Mouse (Mus musculus): Measurements from ENCODE around the gene Mybpc1. TPM values are rescaled to one million over a fixed set of nuclear protein-coding genes. Genes with fewer than 3 reads are reported as not detected.
"Not testable (repeated sequence)": the region's sequence is repeated elsewhere in the genome, so short reads cannot be mapped to it uniquely, and the experiment has no call there.

The Mybpc1 gene
- total and polyA plus RNA-seq, 2 experiments from 2014 or later, result 3.7 to 5.5 TPM

GRCm38 (mm10) chr10:88501370-88501769 is 103.6 kb downstream of the Mybpc1 start:
- H3K4me3 ChIP-seq (ENCODE audit: low read length), result no peak overlapping the region
- DNase-seq (ENCODE audit: low spot score) (no peak), ATAC-seq (no peak)

GRCm38 (mm10) chr10:88499993-88500392 is 105.0 kb downstream of the Mybpc1 start:
- H3K4me3 ChIP-seq (ENCODE audit: low read length), result no peak overlapping the region
- H3K36me3 ChIP-seq (ENCODE audit: insufficient read depth, low read length), result no peaks in the 10 kb centered on the region
- H3K27ac ChIP-seq, result no peak overlapping the region
- H3K4me1 ChIP-seq (ENCODE audit: insufficient read depth, low read length), result peaks cover 12% of the 10 kb centered on the region; the same call in 1 of the 2 replicates
- H3K9me3 ChIP-seq (ENCODE audit: low read length), result no peaks in the 10 kb centered on the region
- no peak overlapping the region for H3K4me2 ChIP-seq (ENCODE audit: low read depth, low read length)
- ATAC-seq (no peak), DNase-seq (ENCODE audit: low spot score) (no peak)
- TF ChIP-seq CTCF (IDR thresholded peaks at IDR 0.05; ENCODE audit: low read depth), result no peak
- no peaks in the 10 kb centered on the region for H3K27me3 ChIP-seq (ENCODE audit: insufficient read depth, low read length)
- WGBS, result 60% methylated on average over 5 of the region's 5 CpGs
- no peak overlapping the region for H3K9ac ChIP-seq (replicated peaks; ENCODE audit: low read length)

More at GRCm38 (mm10) chr10:88501370-88501769, 103.6 kb downstream of the Mybpc1 start:
- Histone ChIP-seq H3K4me1 (ENCODE audit: insufficient read depth, low read length) (peaks cover 12% of the 10 kb centered on the region; the same call in 1 of the 2 replicates), H3K27me3 (ENCODE audit: insufficient read depth, low read length) (no peaks in the 10 kb centered on the region), H3K4me2 (ENCODE audit: low read depth, low read length) (no peak overlapping the region), H3K9ac (replicated peaks; ENCODE audit: low read length) (no peak overlapping the region), H3K36me3 (ENCODE audit: insufficient read depth, low read length) (no peaks in the 10 kb centered on the region), H3K9me3 (ENCODE audit: low read length) (no peaks in the 10 kb centered on the region), H3K27ac (no peak overlapping the region)
- no peak for TF ChIP-seq CTCF (IDR thresholded peaks at IDR 0.05; ENCODE audit: low read depth)
- 86% methylated on average over 10 of the region's 10 CpGs for WGBS

DNA sequence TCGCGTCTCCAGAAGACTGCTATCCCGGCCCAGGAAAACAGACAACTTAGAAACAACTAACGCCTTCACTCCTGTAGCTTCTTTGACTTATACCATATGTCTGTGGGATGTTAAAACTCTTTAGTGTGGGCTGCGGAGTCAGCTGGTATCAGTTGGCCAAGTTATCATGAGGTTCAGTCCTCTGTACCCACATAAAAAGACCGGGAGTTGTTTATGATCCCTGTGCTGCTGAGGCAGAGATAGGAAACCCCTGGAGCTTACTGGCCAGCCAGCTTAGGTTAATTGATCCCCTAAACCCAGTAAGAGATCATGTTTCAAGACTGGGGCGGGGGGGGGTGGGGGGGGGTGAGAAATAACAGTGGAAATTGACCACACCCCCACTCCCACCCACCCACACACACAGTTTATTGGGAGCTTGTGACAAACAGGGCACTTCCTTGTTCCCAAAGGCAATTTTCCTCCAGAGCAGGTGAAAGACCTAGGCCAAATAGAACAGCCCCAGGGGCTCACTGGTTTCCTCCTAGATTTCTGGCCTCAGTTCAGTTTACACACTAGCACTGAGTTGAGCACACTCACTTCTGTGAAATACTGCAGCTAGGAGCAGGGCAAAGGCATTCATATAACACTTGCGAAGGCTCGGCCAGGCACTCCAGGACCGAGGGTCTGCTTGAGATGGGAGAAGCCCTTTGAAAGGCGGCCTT is 107.9 kb downstream of the Mybpc1 start:
- H3K9me3 ChIP-seq (ENCODE audit: low read length), result no peaks in the 10 kb centered on the region
- H3K4me3 ChIP-seq (ENCODE audit: low read length), result no peak overlapping the region
- ATAC-seq, result no peak
- no peak overlapping the region for H3K4me2 ChIP-seq (ENCODE audit: low read depth, low read length)
- no peaks in the 10 kb centered on the region for H3K27me3 ChIP-seq (ENCODE audit: insufficient read depth, low read length)
- TF ChIP-seq CTCF (IDR thresholded peaks at IDR 0.05; ENCODE audit: low read depth), result no peak
- 80% methylated on average over 11 of the region's 11 CpGs for WGBS
- H3K27ac ChIP-seq, result no peak overlapping the region
- peaks cover 5% of the 10 kb centered on the region; the same call in 1 of the 2 replicates for H3K4me1 ChIP-seq (ENCODE audit: insufficient read depth, low read length)
- no peak overlapping the region for H3K9ac ChIP-seq (replicated peaks; ENCODE audit: low read length)
- no peak for DNase-seq (ENCODE audit: low spot score)
- no peaks in the 10 kb centered on the region for H3K36me3 ChIP-seq (ENCODE audit: insufficient read depth, low read length)

DNA sequence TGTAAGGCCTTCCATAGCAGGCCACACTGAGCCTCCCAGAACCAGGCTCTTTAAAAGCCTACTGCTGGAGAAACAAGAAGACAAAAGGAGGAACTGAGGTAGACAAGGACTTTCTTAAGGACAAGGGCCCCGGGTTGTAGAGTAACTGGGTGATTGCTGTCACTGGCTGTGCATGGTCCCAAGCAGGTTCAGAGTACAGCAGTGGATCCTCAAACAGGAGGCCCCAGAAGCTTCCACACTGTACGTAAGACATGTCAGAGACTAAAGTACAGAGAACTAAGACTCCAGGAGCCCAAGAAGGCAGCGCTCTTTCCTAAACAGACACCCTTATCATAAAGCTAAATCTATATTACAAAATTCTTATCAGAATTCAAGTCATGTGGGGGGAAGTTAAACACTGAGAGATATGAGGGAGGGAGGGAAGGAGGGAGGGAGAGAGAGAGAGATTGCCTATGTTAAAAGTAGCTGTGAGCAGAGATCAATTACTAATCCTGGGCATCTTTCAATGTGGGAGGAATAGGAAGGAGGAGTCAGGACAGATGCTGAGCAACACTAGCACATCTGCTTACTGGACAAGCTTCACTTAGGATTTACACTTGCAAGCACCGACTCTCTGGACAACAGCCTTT is 109.9 kb downstream of the Mybpc1 start:
- no peak overlapping the region for H3K27ac ChIP-seq
- DNase-seq (ENCODE audit: low spot score) (no peak), ATAC-seq (no peak)
- no peak overlapping the region for H3K4me2 ChIP-seq (ENCODE audit: low read depth, low read length)
- no peaks in the 10 kb centered on the region for H3K4me1 ChIP-seq (ENCODE audit: insufficient read depth, low read length)
- no peak for TF ChIP-seq CTCF (IDR thresholded peaks at IDR 0.05; ENCODE audit: low read depth)
- WGBS, result 77% methylated on average over 4 of the region's 4 CpGs
- H3K4me3 ChIP-seq (ENCODE audit: low read length), result no peak overlapping the region
- H3K36me3 ChIP-seq (ENCODE audit: insufficient read depth, low read length), result no peaks in the 10 kb centered on the region
- H3K9ac ChIP-seq (replicated peaks; ENCODE audit: low read length), result no peak overlapping the region
- no peaks in the 10 kb centered on the region for H3K27me3 ChIP-seq (ENCODE audit: insufficient read depth, low read length)
- H3K9me3 ChIP-seq (ENCODE audit: low read length), result no peaks in the 10 kb centered on the region

- Histone ChIP-seq H3K4me3 (ENCODE audit: low read length) (no peak overlapping the region), H3K9ac (replicated peaks; ENCODE audit: low read length) (no peak overlapping the region), H3K4me1 (ENCODE audit: insufficient read depth, low read length) (no peaks in the 10 kb centered on the region), H3K27ac (no peak overlapping the region), H3K9me3 (ENCODE audit: low read length) (no peaks in the 10 kb centered on the region), H3K36me3 (ENCODE audit: insufficient read depth, low read length) (no peaks in the 10 kb centered on the region), H3K4me2 (ENCODE audit: low read depth, low read length) (no peak overlapping the region), H3K27me3 (ENCODE audit: insufficient read depth, low read length) (no peaks in the 10 kb centered on the region)
- DNase-seq (ENCODE audit: low spot score) (no peak), ATAC-seq (no peak)
- TF ChIP-seq CTCF (IDR thresholded peaks at IDR 0.05; ENCODE audit: low read depth), result no peak
- 59% methylated on average over 8 of the region's 8 CpGs for WGBS
Measured at GRCm38 (mm10) chr10:88492658-88493057, 112.3 kb downstream of the Mybpc1 start.

DNA sequence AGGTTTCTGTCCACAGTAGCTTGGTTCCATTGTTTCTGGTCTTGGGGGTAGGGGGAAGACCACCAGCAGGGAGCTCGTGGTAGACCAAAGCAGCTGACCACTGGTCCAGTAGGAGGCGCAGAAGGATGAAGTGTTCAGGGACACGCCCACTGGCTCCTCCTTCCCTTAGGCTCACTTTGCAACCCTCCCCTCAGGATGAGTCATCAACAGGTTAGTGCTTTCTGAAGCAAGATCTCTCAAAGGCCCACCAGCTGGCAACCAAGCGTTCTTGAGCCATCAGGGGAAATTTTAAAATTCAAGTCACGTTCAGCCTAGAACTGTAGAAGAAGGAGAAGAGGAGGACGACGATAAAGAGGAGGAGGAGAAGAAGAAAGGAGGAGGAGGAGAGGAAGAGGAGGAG is 113.3 kb downstream of the Mybpc1 start:
- no peak for DNase-seq (ENCODE audit: low spot score)
- H3K4me2 ChIP-seq (ENCODE audit: low read depth, low read length), result no peak overlapping the region
- no peaks in the 10 kb centered on the region for H3K4me1 ChIP-seq (ENCODE audit: insufficient read depth, low read length)
- H3K36me3 ChIP-seq (ENCODE audit: insufficient read depth, low read length), result no peaks in the 10 kb centered on the region
- 60% methylated on average over 7 of the region's 7 CpGs for WGBS
- no peaks in the 10 kb centered on the region for H3K27me3 ChIP-seq (ENCODE audit: insufficient read depth, low read length)
- H3K4me3 ChIP-seq (ENCODE audit: low read length), result no peak overlapping the region
- ATAC-seq, result no peak
- no peaks in the 10 kb centered on the region for H3K9me3 ChIP-seq (ENCODE audit: low read length)
- no peak overlapping the region for H3K27ac ChIP-seq
- no peak; the same call in 1 of the 2 replicates for TF ChIP-seq CTCF (IDR thresholded peaks at IDR 0.05; ENCODE audit: low read depth)
- H3K9ac ChIP-seq (replicated peaks; ENCODE audit: low read length), result no peak overlapping the region

- no peak overlapping the region for H3K4me2 ChIP-seq (ENCODE audit: low read depth, low read length)
- H3K4me3 ChIP-seq (ENCODE audit: low read length), result no peak overlapping the region
- TF ChIP-seq CTCF (IDR thresholded peaks at IDR 0.05; ENCODE audit: low read depth), result no peak
- no peak overlapping the region for H3K27ac ChIP-seq
- WGBS, result 90% methylated on average over 5 of the region's 5 CpGs
- no peaks in the 10 kb centered on the region for H3K27me3 ChIP-seq (ENCODE audit: insufficient read depth, low read length)
- DNase-seq (ENCODE audit: low spot score) (no peak), ATAC-seq (no peak)
- H3K9me3 ChIP-seq (ENCODE audit: low read length), result no peaks in the 10 kb centered on the region
- no peak overlapping the region for H3K9ac ChIP-seq (replicated peaks; ENCODE audit: low read length)
- no peaks in the 10 kb centered on the region for H3K4me1 ChIP-seq (ENCODE audit: insufficient read depth, low read length)
- H3K36me3 ChIP-seq (ENCODE audit: insufficient read depth, low read length), result no peaks in the 10 kb centered on the region
Measured at GRCm38 (mm10) chr10:88488629-88489028, 116.3 kb downstream of the Mybpc1 start.

- not testable (repeated sequence) for H3K4me2 ChIP-seq (ENCODE audit: low read depth, low read length); H3K9ac ChIP-seq (replicated peaks; ENCODE audit: low read length); H3K9me3 ChIP-seq (ENCODE audit: low read length); H3K36me3 ChIP-seq (ENCODE audit: insufficient read depth, low read length); DNase-seq (ENCODE audit: low spot score); H3K4me1 ChIP-seq (ENCODE audit: insufficient read depth, low read length); ATAC-seq; H3K27me3 ChIP-seq (ENCODE audit: insufficient read depth, low read length); H3K4me3 ChIP-seq (ENCODE audit: low read length); H3K27ac ChIP-seq
- 93% methylated on average over 10 of the region's 10 CpGs for WGBS
Measured at GRCm38 (mm10) chr10:88482866-88483265, 122.1 kb downstream of the Mybpc1 start.

Measured in hindbrain, postnatal 0 days (tissue).